Mouse (Mus musculus) lung, adult 2 months (tissue): ENCODE measurements around the gene D5Ertd579e. TPM values are rescaled to one million over a fixed set of nuclear protein-coding genes. Genes with fewer than 3 reads are reported as not detected.
"Not testable (repeated sequence)": the region's sequence is repeated elsewhere in the genome, so short reads cannot be mapped to it uniquely, and the experiment has no call there.

Source experiments
- DNase-seq: peaks from one replicate; pipeline ENCODE4 v3.0.0; 2022
- H3K4me1 ChIP-seq: fragments of 200-500 bp; 2 replicates; pipeline ENCODE4 v1.6.1; 2011; ENCODE audit warnings: low read length; ENCODE audit not compliant: control insufficient read depth, insufficient read depth
- H3K4me3 ChIP-seq: fragments of 200-500 bp; replicated peaks from 2 replicates; pipeline ENCODE3; 2011; ENCODE audit warnings: low read depth, mild to moderate bottlenecking, control low read depth, low read length; ENCODE audit errors: extremely low read depth
- CTCF ChIP-seq: fragments of 200-500 bp; IDR thresholded peaks from 2 replicates; pipeline ENCODE4 v1.5.1; 2011; ENCODE audit warnings: mild to moderate bottlenecking, low read length, control low read depth; ENCODE audit not compliant: insufficient read depth
- POLR2A ChIP-seq: fragments of 200-500 bp; IDR thresholded peaks from 2 replicates; pipeline ENCODE4 v1.6.1; 2011; ENCODE audit warnings: low read depth, mild to moderate bottlenecking, control low read depth, low read length, borderline replicate concordance; ENCODE audit errors: extremely low read depth
- WGBS: fragments of 180-500 bp; shearing (Covaris S2); methylation state at CpG from one replicate; pipeline ENCODE4 v1.1.7; 2018; 5-methylcytosine and 5-hydroxymethylcytosine counted together
- polyA plus RNA-seq: library from polyadenylated mRNA; depleted of rRNA; stranded (reverse); fragments of >200 nt; gene quantifications from 2 replicates; pipeline ENCODE4 v1.2.3, GENCODE M21; 2012

The D5Ertd579e gene
- polyA plus RNA-seq, 1 experiment, result 23.3 TPM

GRCm38 (mm10) chr5:36674658-36675433 is 21.0 kb downstream of the D5Ertd579e start:
- no peak overlapping the region for H3K4me3 ChIP-seq
- 76% methylated on average over 4 of the region's 4 CpGs for WGBS
- no peak for DNase-seq
- TF ChIP-seq POLR2A (no peak), CTCF (no peak)
- H3K4me1 ChIP-seq, result peaks cover 5% of the 10 kb centered on the region; the same call in 1 of the 2 replicates

- H3K4me3 ChIP-seq, result no peak overlapping the region
- WGBS, result 61% methylated on average over 7 of the region's 7 CpGs
- H3K4me1 ChIP-seq, result no peaks in the 10 kb centered on the region
- no peak for DNase-seq
- TF ChIP-seq CTCF, result no peak
- no peak for TF ChIP-seq POLR2A
Measured at GRCm38 (mm10) chr5:36669021-36670008, 26.5 kb downstream of the D5Ertd579e start.

GRCm38 (mm10) chr5:36668572-36668971 is 27.3 kb downstream of the D5Ertd579e start:
- Histone ChIP-seq H3K4me1 (no peaks in the 10 kb centered on the region), H3K4me3 (no peak overlapping the region)
- no peak for DNase-seq
- WGBS, result 77% methylated on average over 8 of the region's 8 CpGs
- TF ChIP-seq POLR2A, result no peak
- no peak for TF ChIP-seq CTCF

GRCm38 (mm10) chr5:36667986-36668385 is 27.8 kb downstream of the D5Ertd579e start:
- DNase-seq, H3K4me1 ChIP-seq, H3K4me3 ChIP-seq: not testable (repeated sequence)
- 72% methylated on average over 2 of the region's 2 CpGs for WGBS

- 90% methylated on average over 5 of the region's 5 CpGs for WGBS
- H3K4me1 ChIP-seq, result no peaks in the 10 kb centered on the region
- no peak for TF ChIP-seq CTCF
- no peak for TF ChIP-seq POLR2A
- DNase-seq, result no peak
- no peak overlapping the region for H3K4me3 ChIP-seq
Measured at GRCm38 (mm10) chr5:36667165-36667564, 28.7 kb downstream of the D5Ertd579e start.

GRCm38 (mm10) chr5:36666699-36667098 is 29.1 kb downstream of the D5Ertd579e start:
- H3K4me3 ChIP-seq, DNase-seq, H3K4me1 ChIP-seq: not testable (repeated sequence)
- WGBS, result 97% methylated on average over 2 of the region's 2 CpGs

GRCm38 (mm10) chr5:36663329-36663728 is 32.5 kb downstream of the D5Ertd579e start:
- DNase-seq, result no peak
- no peaks in the 10 kb centered on the region for H3K4me1 ChIP-seq
- H3K4me3 ChIP-seq, result no peak overlapping the region
- 69% methylated on average over 2 of the region's 2 CpGs for WGBS
- no peak for TF ChIP-seq CTCF
- no peak for TF ChIP-seq POLR2A

- not testable (repeated sequence) for H3K4me3 ChIP-seq, DNase-seq, H3K4me1 ChIP-seq
Measured at GRCm38 (mm10) chr5:36660977-36661760, 34.7 kb downstream of the D5Ertd579e start.

- WGBS, result 32% methylated on average over 5 of the region's 5 CpGs
- DNase-seq, result no peak
Measured at GRCm38 (mm10) chr5:36625612-36626011, 70.2 kb downstream of the D5Ertd579e start.

More at GRCm38 (mm10) chr5:36625612-36626011, 70.2 kb downstream of the D5Ertd579e start:
- Histone ChIP-seq H3K4me3 (no peak overlapping the region), H3K4me1 (peaks cover 3% of the 10 kb centered on the region; the same call in 1 of the 2 replicates)
- TF ChIP-seq POLR2A (no peak), CTCF (no peak)
